Mouse (Mus musculus) T-cell, adult 66 days (primary cell): Measurements from ENCODE around the gene Col6a4. TPM values are rescaled to one million over a fixed set of nuclear protein-coding genes. Genes with fewer than 3 reads are reported as not detected.

ENCODE experiments used
- total RNA-seq, 2 experiments: library from RNA; stranded (reverse); gene quantifications; 3 replicates in 1 of 2; 4 replicates in 1 of 2; pipeline ENCODE4 v1.2.4; 2023

Gene Col6a4
- not detected for total RNA-seq

GRCm38 (mm10) chr9:106096683-106097082 is at the start of gene Col6a4:
TSS of gene Col6a4 (minus strand) at chr9:106096783.

GRCm38 (mm10) chr9:105960533-105960932 is 136.1 kb downstream of the Col6a4 start, which contains the start of gene Col6a5:
TSS of gene Col6a5 (minus strand) at chr9:105960643.

Other genes with a start within 250 kb of the Col6a4 start
- not detected for gene Col6a5, start 136.1 kb downstream of the Col6a4 start, total RNA-seq
- gene Glyctk, start 61.4 kb upstream of the Col6a4 start, total RNA-seq: 10 to 100 TPM in 1 of 2 experiments, 1 to 10 TPM in 1; 7.2 to 14.7 TPM
- gene Wdr82, start 74.1 kb upstream of the Col6a4 start, total RNA-seq: 100 to 1,000 TPM; 147 to 149 TPM
- 10 to 100 TPM; 52.0 to 60.3 TPM for gene Ppm1m, start 103.0 kb upstream of the Col6a4 start, total RNA-seq
- 100 to 1,000 TPM; 124 to 127 TPM for gene Twf2, start 106.3 kb upstream of the Col6a4 start, total RNA-seq
- 1 to 10 TPM; 2.1 to 3.5 TPM for gene Tlr9, start 125.8 kb upstream of the Col6a4 start, total RNA-seq
- gene Alas1, start 151.9 kb upstream of the Col6a4 start, total RNA-seq: 10 to 100 TPM; 45.1 to 45.2 TPM
- 1 to 10 TPM; 3.4 to 8.3 TPM for gene Poc1a, start 184.3 kb upstream of the Col6a4 start, total RNA-seq